Mouse (Mus musculus) adrenal gland, postnatal 25 days (tissue): Measurements from ENCODE around the gene Xxylt1. TPM values are rescaled to one million over a fixed set of nuclear protein-coding genes. Genes with fewer than 3 reads are reported as not detected.
A peak's percentile ranks its signal among the peaks of the same experiment; 100 is the strongest.

Experiments used
- DNase-seq: peaks from one replicate; pipeline ENCODE4 v3.0.0; 2021; ENCODE audit warnings: mixed read lengths
- long read RNA-seq: library from polyadenylated mRNA; stranded (forward); transcript quantifications from one replicate; pipeline ENCODE4 v2.0.0, GENCODE M21; 2021
- total RNA-seq: library from RNA; stranded (reverse); gene quantifications from 2 replicates; pipeline ENCODE4 v1.2.3, GENCODE M21; 2021

Gene Xxylt1
- 11.9 and 14.9 TPM in 2 replicates for total RNA-seq
- long read RNA-seq, transcript Xxylt1-201 (4 exons, 3,470 nt) = major isoform, 14 of 17 reads
- long read RNA-seq, partial matches to known transcripts = 0 of 17 reads
- long read RNA-seq, other reads (novel, unspliced or antisense) = 3 of 17 reads

GRCm38 (mm10) chr16:31081125-31081664 lies at the start of gene Xxylt1:
Gene Xxylt1 (minus strand): TSS chr16:31081432.
- DNase-seq = peak; percentile 95

- no peak for DNase-seq
Observed at GRCm38 (mm10) chr16:31128116-31128515, 46.9 kb upstream of the Xxylt1 start.

GRCm38 (mm10) chr16:31124991-31125390 lies 43.8 kb upstream of the Xxylt1 start:
- no peak for DNase-seq

- no peak for DNase-seq
Observed at GRCm38 (mm10) chr16:31121612-31122011, 40.4 kb upstream of the Xxylt1 start.

GRCm38 (mm10) chr16:31113596-31113995 lies 32.4 kb upstream of the Xxylt1 start:
- DNase-seq = no peak

GRCm38 (mm10) chr16:31101352-31101751 lies 20.1 kb upstream of the Xxylt1 start:
- DNase-seq = no peak

- DNase-seq = no peak
Observed at GRCm38 (mm10) chr16:31099906-31100305, 18.7 kb upstream of the Xxylt1 start.

GRCm38 (mm10) chr16:31094036-31094435 lies 12.8 kb upstream of the Xxylt1 start:
- DNase-seq = no peak

GRCm38 (mm10) chr16:31093186-31093585 lies 12.0 kb upstream of the Xxylt1 start:
- DNase-seq = no peak

- no peak for DNase-seq
Observed at GRCm38 (mm10) chr16:31081891-31082290, 659 bp upstream of the Xxylt1 start.

GRCm38 (mm10) chr16:31080573-31081051 lies 620 bp downstream of the Xxylt1 start:
- peak; percentile 68 for DNase-seq

- no peak for DNase-seq
Observed at GRCm38 (mm10) chr16:31077396-31077795, 3.8 kb downstream of the Xxylt1 start.

GRCm38 (mm10) chr16:31076436-31076835 lies 4.8 kb downstream of the Xxylt1 start:
- no peak for DNase-seq

GRCm38 (mm10) chr16:31074324-31074908 lies 6.8 kb downstream of the Xxylt1 start:
- no peak for DNase-seq

- no peak for DNase-seq
Observed at GRCm38 (mm10) chr16:31071731-31072130, 9.5 kb downstream of the Xxylt1 start.

- DNase-seq = peak; percentile 88
Observed at GRCm38 (mm10) chr16:31070358-31071133, 10.7 kb downstream of the Xxylt1 start.

GRCm38 (mm10) chr16:31069211-31070166 lies 11.7 kb downstream of the Xxylt1 start:
- no peak for DNase-seq

- no peak for DNase-seq
Observed at GRCm38 (mm10) chr16:31068280-31068679, 13.0 kb downstream of the Xxylt1 start.

GRCm38 (mm10) chr16:31066344-31067098 lies 14.7 kb downstream of the Xxylt1 start:
- no peak for DNase-seq

GRCm38 (mm10) chr16:31064782-31065181 lies 16.4 kb downstream of the Xxylt1 start:
- DNase-seq = no peak

GRCm38 (mm10) chr16:31062918-31063317 lies 18.3 kb downstream of the Xxylt1 start:
- no peak for DNase-seq
